Mouse (Mus musculus): ENCODE measurements around the gene Fgf15. TPM values are rescaled to one million over a fixed set of nuclear protein-coding genes. Genes with fewer than 3 reads are reported as not detected.

Fgf15 gene
- polyA plus RNA-seq, 1 experiment = 24.6 TPM

DNA sequence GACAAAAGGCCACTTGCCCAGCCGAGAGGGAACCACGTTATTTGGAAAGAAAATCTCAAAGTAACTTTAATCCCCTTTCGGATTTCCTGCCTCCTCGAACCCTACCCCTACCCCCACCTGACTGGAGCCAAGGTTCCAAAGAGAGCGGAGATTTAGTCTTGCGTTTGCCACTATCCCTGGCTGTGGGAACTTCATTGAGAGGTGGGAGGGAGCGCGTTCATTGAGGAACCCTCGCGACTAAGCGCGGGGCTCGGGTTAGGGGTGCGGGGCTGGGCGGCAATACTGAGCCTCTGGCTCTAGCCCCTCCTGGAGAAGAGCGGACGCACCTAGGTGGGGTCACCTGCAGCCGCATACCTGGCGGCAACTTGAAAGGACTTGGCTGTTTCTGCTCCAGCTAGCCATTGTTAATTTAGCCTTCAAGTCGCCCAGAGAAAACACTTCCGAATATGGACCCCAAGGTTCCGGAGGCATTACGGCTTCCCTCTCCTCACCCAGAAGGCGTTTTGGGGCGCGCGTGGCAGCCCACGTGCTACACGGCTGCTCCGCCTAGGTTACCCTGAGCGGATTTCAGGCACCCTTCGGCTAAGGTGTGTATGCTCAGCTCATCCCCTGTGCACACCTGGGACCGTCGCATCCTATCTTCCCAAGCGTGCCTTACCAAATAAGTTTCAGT lies 45.9 kb downstream of the Fgf15 start:
- no peak for DNase-seq (ENCODE audit: low read depth, low spot score)
- WGBS = under 1% methylated on average over 35 of the region's 35 CpGs

- DNase-seq (ENCODE audit: low read depth, low spot score) = no peak
- WGBS = 2% methylated on average over 20 of the region's 20 CpGs
These were observed 46.4 kb downstream of the Fgf15 start for GRCm38 (mm10) chr7:144942744-144943135.

- WGBS = under 1% methylated on average over 45 of the region's 45 CpGs
- DNase-seq (ENCODE audit: low read depth, low spot score) = no peak
These were observed 46.9 kb downstream of the Fgf15 start for GRCm38 (mm10) chr7:144943254-144943653.

Other genes with a start within 250 kb of the Fgf15 start
- gene Ano1, start 144.6 kb upstream of the Fgf15 start, polyA plus RNA-seq (2012; rRNA removed) = 6.9 and 12.2 TPM in 2 replicates
- 0.05 TPM in 1 of 2 replicates, not detected in the other for gene Fgf3, start 58.4 kb upstream of the Fgf15 start, polyA plus RNA-seq (2012; rRNA removed)
- 0.02 TPM in 1 of 2 replicates, not detected in the other for gene Fgf4, start 49.2 kb upstream of the Fgf15 start, polyA plus RNA-seq (2012; rRNA removed)
- gene LTO1, start 18.6 kb downstream of the Fgf15 start, polyA plus RNA-seq (2012; rRNA removed) = 20.9 and 24.0 TPM in 2 replicates
- gene Ccnd1, start 43.4 kb downstream of the Fgf15 start, polyA plus RNA-seq (2012; rRNA removed) = 91.0 and 101 TPM in 2 replicates

All from large intestine, adult 2 months (tissue).